Mouse (Mus musculus): ENCODE measurements around the gene Rufy2.

GRCm38 (mm10) chr10:63052011-63052410 lies 72.0 kb downstream of the Rufy2 start:
- TF ChIP-seq GATA1 (IDR thresholded peaks at IDR 0.05; ENCODE audit: borderline replicate concordance, low read length) (no peak), FLI1 (IDR thresholded peaks at IDR 0.05; ENCODE audit: low read length) (no peak)
